Mouse (Mus musculus) liver, embryonic 14.5 days (tissue): ENCODE measurements around the gene Fars2.

Source experiments
- CTCF ChIP-seq: IDR thresholded peaks from 2 replicates; pipeline ENCODE4 v1.5.1; 2016; ENCODE audit warnings: antibody characterized with exemption, low read depth, control low read depth
- EP300 ChIP-seq: IDR thresholded peaks from 2 replicates; pipeline ENCODE4 v1.6.1; 2016; ENCODE audit warnings: antibody characterized with exemption, low read depth

DNA sequence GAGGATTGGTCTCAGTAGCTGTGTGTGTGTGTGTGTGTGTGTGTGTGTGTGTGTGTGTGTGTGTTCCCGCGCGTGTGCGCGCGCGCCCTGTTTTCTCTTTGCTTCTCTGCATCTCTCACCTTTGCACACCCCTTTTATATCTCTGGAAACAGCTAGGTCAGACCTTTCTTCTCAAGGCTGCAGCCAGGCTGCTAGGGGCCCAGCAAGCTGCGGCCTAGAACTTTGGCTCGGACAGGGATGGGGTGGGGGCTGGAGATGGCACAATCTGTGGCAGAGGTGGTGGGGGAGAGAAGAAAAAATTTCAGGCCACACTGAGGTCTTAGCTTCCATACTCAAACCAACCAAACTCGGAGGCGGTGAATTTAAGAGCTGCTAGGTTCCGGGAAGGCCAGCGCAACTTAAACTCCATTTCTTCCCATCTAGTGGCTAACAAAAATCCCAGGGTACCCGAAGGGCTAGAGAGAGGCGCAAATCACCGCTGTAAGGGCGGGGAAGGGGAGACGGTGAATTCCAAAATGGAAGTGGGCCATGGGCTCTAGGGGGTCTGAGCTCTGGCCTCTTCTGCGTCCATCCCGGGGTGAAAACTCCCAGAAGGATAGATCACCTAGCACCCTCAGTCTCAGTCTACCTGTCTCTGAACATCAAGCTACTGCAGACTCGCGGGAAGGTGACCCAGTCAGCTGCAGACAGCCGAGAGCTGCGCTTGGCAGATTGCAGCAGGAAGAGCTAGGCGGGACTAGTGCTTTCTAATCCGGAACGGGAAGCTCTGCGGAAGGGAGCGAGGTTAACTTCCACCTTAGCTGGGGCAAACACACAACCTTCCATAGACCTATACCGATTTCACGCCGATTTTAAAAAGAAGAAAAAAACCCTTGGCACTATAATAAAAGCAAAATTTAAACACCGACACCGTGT, 614.1 kb downstream of the Fars2 start:
- TF ChIP-seq CTCF (no peak), EP300 (no peak)
